Mouse (Mus musculus): ENCODE measurements at regions not wholly inside any gene's neighbourhood (a gene's known extent, or its start where the extent isn't known, plus 50 kb on each side); places are given as distances from the start of the nearest gene placed in this dataset.

DNA sequence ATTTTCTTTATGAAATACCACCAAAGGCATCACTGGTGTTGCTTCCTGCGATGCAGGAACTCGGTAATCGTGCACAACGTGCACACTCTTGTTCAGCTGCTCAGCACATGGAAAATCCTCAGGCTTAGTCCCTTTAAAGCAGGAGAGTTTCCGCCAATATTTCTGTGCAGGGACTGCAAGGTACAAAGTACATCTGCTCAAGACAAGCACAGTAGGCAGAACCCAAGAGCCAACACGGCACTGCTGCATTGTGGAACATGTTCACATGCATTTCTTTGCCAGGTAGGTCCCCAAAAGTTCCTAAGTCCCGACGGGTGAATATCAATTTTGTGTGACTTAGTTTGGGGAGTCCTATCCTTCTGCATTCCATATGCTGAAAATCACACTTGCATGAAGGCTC, 808.0 kb upstream of the Pou3f3 start:
- TF ChIP-seq CTCF (IDR thresholded peaks at IDR 0.05) (no peak), POLR2A (IDR thresholded peaks at IDR 0.05; ENCODE audit: insufficient read depth, low read depth, low read length) (no peak), EP300 (IDR thresholded peaks at IDR 0.05; ENCODE audit: insufficient read depth, low read depth, low read length) (no peak)

Data from heart, adult 2 months (tissue).